Mouse (Mus musculus): ENCODE measurements around the gene Ncam1. TPM values are rescaled to one million over a fixed set of nuclear protein-coding genes. Genes with fewer than 3 reads are reported as not detected.

Gene Ncam1
- polyA plus RNA-seq, 1 experiment from 2014 or later = 166 TPM

- Histone ChIP-seq H3K36me3 (peaks cover 80% of the 10 kb centered on the region), H3K27me3 (no peaks in the 10 kb centered on the region)
- WGBS = 94% methylated on average over 3 of the region's 3 CpGs
These were observed 289.6 kb downstream of the Ncam1 start for GRCm38 (mm10) chr9:49509094-49509493.

GRCm38 (mm10) chr9:49507829-49508585, 290.7 kb downstream of the Ncam1 start:
- H3K36me3 ChIP-seq = peaks cover 75% of the 10 kb centered on the region
- H3K4me3 ChIP-seq (replicated peaks) = no peak overlapping the region
- WGBS = 86% methylated on average over 9 of the region's 9 CpGs
- no peaks in the 10 kb centered on the region for H3K9me3 ChIP-seq (replicated peaks)
- H3K27me3 ChIP-seq = no peaks in the 10 kb centered on the region
- H3K4me2 ChIP-seq = no peak overlapping the region
- H3K27ac ChIP-seq = no peak overlapping the region
- no peak overlapping the region for H3K9ac ChIP-seq
- H3K4me1 ChIP-seq = no peaks in the 10 kb centered on the region
- ATAC-seq (replicated peaks; ENCODE audit: low FRiP score) = no peak

More at GRCm38 (mm10) chr9:49509094-49509493, 289.6 kb downstream of the Ncam1 start:
- no peaks in the 10 kb centered on the region for H3K9me3 ChIP-seq (replicated peaks)
- H3K4me1 ChIP-seq = no peaks in the 10 kb centered on the region
- ATAC-seq (replicated peaks; ENCODE audit: low FRiP score) = no peak
- H3K4me3 ChIP-seq (replicated peaks) = no peak overlapping the region
- H3K27ac ChIP-seq = no peak overlapping the region
- no peak overlapping the region for H3K4me2 ChIP-seq
- no peak overlapping the region for H3K9ac ChIP-seq

- no peak for ATAC-seq (replicated peaks; ENCODE audit: low FRiP score)
- Histone ChIP-seq H3K4me1 (no peaks in the 10 kb centered on the region), H3K9ac (no peak overlapping the region), H3K4me2 (no peak overlapping the region), H3K27me3 (no peaks in the 10 kb centered on the region), H3K9me3 (replicated peaks) (no peaks in the 10 kb centered on the region), H3K4me3 (replicated peaks) (no peak overlapping the region), H3K27ac (no peak overlapping the region), H3K36me3 (peaks cover 53% of the 10 kb centered on the region)
- WGBS = 73% methylated on average over 5 of the region's 5 CpGs
These were observed 294.1 kb downstream of the Ncam1 start for GRCm38 (mm10) chr9:49504658-49505057.

- no peaks in the 10 kb centered on the region for H3K27me3 ChIP-seq
- no peak overlapping the region for H3K9ac ChIP-seq
- no peak overlapping the region for H3K27ac ChIP-seq
- WGBS = 88% methylated on average over 4 of the region's 4 CpGs
- H3K4me3 ChIP-seq (replicated peaks) = no peak overlapping the region
- H3K36me3 ChIP-seq = peaks cover 31% of the 10 kb centered on the region
- H3K9me3 ChIP-seq (replicated peaks) = no peaks in the 10 kb centered on the region
- H3K4me2 ChIP-seq = no peak overlapping the region
- no peaks in the 10 kb centered on the region for H3K4me1 ChIP-seq
- no peak for ATAC-seq (replicated peaks; ENCODE audit: low FRiP score)
These were observed 296.5 kb downstream of the Ncam1 start for GRCm38 (mm10) chr9:49502245-49502644.

- no peaks in the 10 kb centered on the region for H3K4me1 ChIP-seq
- no peak overlapping the region for H3K4me3 ChIP-seq (replicated peaks)
- 88% methylated on average over 2 of the region's 2 CpGs for WGBS
- H3K27me3 ChIP-seq = no peaks in the 10 kb centered on the region
- no peaks in the 10 kb centered on the region for H3K9me3 ChIP-seq (replicated peaks)
- no peak overlapping the region for H3K4me2 ChIP-seq
- peaks cover 8% of the 10 kb centered on the region; the same call in 1 of the 2 replicates for H3K36me3 ChIP-seq
- no peak overlapping the region for H3K27ac ChIP-seq
- no peak overlapping the region for H3K9ac ChIP-seq
- no peak for ATAC-seq (replicated peaks; ENCODE audit: low FRiP score)
These were observed 298.8 kb downstream of the Ncam1 start for GRCm38 (mm10) chr9:49499878-49500277.

- peak; percentile 64; the same call in 1 of the 2 replicates for ATAC-seq (replicated peaks; ENCODE audit: low FRiP score)
- Histone ChIP-seq H3K9me3 (replicated peaks) (no peaks in the 10 kb centered on the region), H3K4me3 (replicated peaks) (no peak overlapping the region), H3K9ac (no peak overlapping the region), H3K27me3 (no peaks in the 10 kb centered on the region; the same call in 1 of the 2 replicates), H3K36me3 (no peaks in the 10 kb centered on the region), H3K4me2 (peak overlapping the region; percentile 36), H3K27ac (no peak overlapping the region), H3K4me1 (peaks cover 3% of the 10 kb centered on the region; the same call in 1 of the 2 replicates)
- WGBS = 3% methylated on average over 4 of the region's 4 CpGs
These were observed 304.6 kb downstream of the Ncam1 start for GRCm38 (mm10) chr9:49493979-49494649.

GRCm38 (mm10) chr9:49490609-49491008, 308.1 kb downstream of the Ncam1 start:
- no peak overlapping the region for H3K4me3 ChIP-seq (replicated peaks)
- peaks cover 7% of the 10 kb centered on the region; the same call in 1 of the 2 replicates for H3K4me1 ChIP-seq
- H3K27ac ChIP-seq = no peak overlapping the region
- H3K36me3 ChIP-seq = no peaks in the 10 kb centered on the region
- H3K9ac ChIP-seq = no peak overlapping the region
- ATAC-seq (replicated peaks; ENCODE audit: low FRiP score) = no peak
- WGBS = 76% methylated on average over 4 of the region's 4 CpGs
- no peak overlapping the region for H3K4me2 ChIP-seq
- no peaks in the 10 kb centered on the region for H3K9me3 ChIP-seq (replicated peaks)
- peaks cover 4% of the 10 kb centered on the region; the same call in 1 of the 2 replicates for H3K27me3 ChIP-seq

- no peaks in the 10 kb centered on the region for H3K9me3 ChIP-seq (replicated peaks)
- peak overlapping the region; percentile 45 for H3K4me2 ChIP-seq
- H3K4me3 ChIP-seq (replicated peaks) = no peak overlapping the region; the same call in 1 of the 2 replicates
- 0 out of 2 replicates have a peak, but pooled peaks have one; percentile 19 for ATAC-seq (replicated peaks; ENCODE audit: low FRiP score)
- WGBS = 36% methylated on average over 16 of the region's 16 CpGs
- H3K27me3 ChIP-seq = peaks cover 6% of the 10 kb centered on the region; the same call in 1 of the 2 replicates
- peaks cover 21% of the 10 kb centered on the region for H3K4me1 ChIP-seq
- H3K9ac ChIP-seq = no peak overlapping the region
- no peaks in the 10 kb centered on the region for H3K36me3 ChIP-seq
- no peak overlapping the region for H3K27ac ChIP-seq
These were observed 309.5 kb downstream of the Ncam1 start for GRCm38 (mm10) chr9:49488912-49489895.

GRCm38 (mm10) chr9:49488258-49488657, 310.5 kb downstream of the Ncam1 start:
- H3K4me2 ChIP-seq = no peak overlapping the region
- no peaks in the 10 kb centered on the region for H3K36me3 ChIP-seq
- peaks cover 9% of the 10 kb centered on the region; the same call in 1 of the 2 replicates for H3K27me3 ChIP-seq
- no peak overlapping the region for H3K9ac ChIP-seq
- H3K27ac ChIP-seq = no peak overlapping the region
- no peak overlapping the region for H3K4me3 ChIP-seq (replicated peaks)
- no peak for ATAC-seq (replicated peaks; ENCODE audit: low FRiP score)
- H3K4me1 ChIP-seq = peaks cover 23% of the 10 kb centered on the region
- H3K9me3 ChIP-seq (replicated peaks) = no peaks in the 10 kb centered on the region
- whole genome bisulfite sequencing = 82% methylated on average over 7 of the region's 7 CpGs

- Histone ChIP-seq H3K9me3 (replicated peaks) (no peaks in the 10 kb centered on the region), H3K27me3 (peaks cover 9% of the 10 kb centered on the region; the same call in 1 of the 2 replicates), H3K27ac (no peak overlapping the region), H3K36me3 (no peaks in the 10 kb centered on the region), H3K4me2 (no peak overlapping the region), H3K4me3 (replicated peaks) (no peak overlapping the region), H3K9ac (no peak overlapping the region), H3K4me1 (peaks cover 23% of the 10 kb centered on the region)
- whole genome bisulfite sequencing = 77% methylated on average over 6 of the region's 6 CpGs
- ATAC-seq (replicated peaks; ENCODE audit: low FRiP score) = no peak
These were observed 311.1 kb downstream of the Ncam1 start for GRCm38 (mm10) chr9:49487657-49487943.

- H3K27ac ChIP-seq = no peak overlapping the region
- H3K4me3 ChIP-seq (replicated peaks) = no peak overlapping the region
- ATAC-seq (replicated peaks; ENCODE audit: low FRiP score) = no peak
- no peak overlapping the region for H3K9ac ChIP-seq
- peak overlapping the region; percentile 92; the same call in 1 of the 2 replicates for H3K4me2 ChIP-seq
- 74% methylated on average over 9 of the region's 9 CpGs for WGBS
- no peaks in the 10 kb centered on the region for H3K9me3 ChIP-seq (replicated peaks)
- no peaks in the 10 kb centered on the region for H3K36me3 ChIP-seq
- peaks cover 9% of the 10 kb centered on the region; the same call in 1 of the 2 replicates for H3K27me3 ChIP-seq
- peaks cover 23% of the 10 kb centered on the region for H3K4me1 ChIP-seq
These were observed 311.7 kb downstream of the Ncam1 start for GRCm38 (mm10) chr9:49486805-49487656.
